Mouse (Mus musculus) large intestine, adult 2 months (tissue): ENCODE measurements at regions not wholly inside any gene's neighbourhood (a gene's known extent, or its start where the extent isn't known, plus 50 kb on each side); places are given as distances from the start of the nearest gene placed in this dataset.

ENCODE experiments used
- DNase-seq: peaks from one replicate; pipeline ENCODE4 v3.0.0-alpha.2; 2012; ENCODE audit warnings: low read depth, low spot score
- WGBS: fragments of 180-500 bp; shearing (Covaris S2); methylation state at CpG from one replicate; pipeline ENCODE4 v1.1.7; 2018; 5-methylcytosine and 5-hydroxymethylcytosine counted together

GRCm38 (mm10) chr13:30085446-30085845 lies 50.8 kb upstream of the Mboat1 start:
- WGBS: 35% methylated on average over 4 of the region's 4 CpGs
- no peak for DNase-seq

DNA sequence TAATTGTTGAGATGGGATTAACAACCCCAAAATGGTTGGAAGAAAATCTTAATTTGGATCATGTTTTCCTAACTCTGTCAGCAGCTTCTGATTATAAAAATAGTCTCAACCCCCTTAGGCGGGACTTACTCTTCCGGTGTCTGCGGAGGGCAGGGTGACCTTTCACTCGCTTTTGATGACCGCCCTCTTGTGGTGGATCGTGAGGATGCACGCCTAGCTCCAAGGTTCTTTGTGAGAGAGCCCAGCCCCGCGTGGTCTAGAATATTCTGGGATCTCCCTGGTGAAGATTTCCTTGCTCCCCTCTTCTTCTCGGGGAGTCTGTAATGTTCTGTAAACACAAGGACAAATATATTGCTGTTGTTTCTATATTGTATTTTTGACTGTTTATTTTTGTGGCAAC lies 51.3 kb upstream of the Mboat1 start:
- peak; percentile 87 for DNase-seq
- WGBS: under 1% methylated on average over 10 of the region's 10 CpGs

DNA sequence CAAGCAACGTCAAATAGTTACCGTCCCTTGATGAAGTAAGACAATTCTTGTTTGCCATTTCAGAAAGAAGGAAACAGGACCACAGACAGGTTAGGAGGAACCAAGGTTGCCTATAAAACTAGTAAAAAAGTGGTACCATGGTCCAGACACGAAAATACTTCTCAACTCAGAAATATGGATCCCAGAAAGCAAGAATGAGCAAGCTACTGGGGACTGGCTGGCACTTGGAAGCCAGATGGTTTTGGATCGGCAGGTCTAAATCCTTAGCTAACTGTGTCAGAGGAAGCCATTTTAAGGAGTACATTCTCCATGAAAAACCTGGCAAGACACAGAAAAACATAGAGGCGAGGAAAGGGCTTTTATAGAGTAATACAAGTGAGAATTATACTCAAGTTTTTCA lies 51.9 kb upstream of the Mboat1 start:
- 75% methylated on average over 5 of the region's 5 CpGs for whole genome bisulfite sequencing
- no peak for DNase-seq

DNA sequence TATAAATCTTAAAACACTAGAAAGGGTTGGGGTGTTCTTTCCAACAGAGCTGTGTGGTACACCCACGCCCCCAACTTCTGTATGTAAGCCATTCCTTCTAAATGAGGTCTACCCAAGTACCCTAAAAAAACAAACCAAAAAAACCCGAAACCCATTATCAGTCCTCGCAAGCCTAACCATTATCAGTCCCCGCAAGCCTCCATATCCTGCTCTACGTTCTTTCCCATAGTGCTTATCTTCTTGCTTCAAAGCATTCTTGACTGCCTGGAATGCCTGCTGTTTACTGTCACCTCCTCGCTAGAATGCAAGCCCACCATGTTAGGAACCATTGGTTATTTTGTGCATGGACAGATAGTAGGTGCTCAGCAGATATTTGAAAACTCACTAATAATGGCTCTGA lies 52.3 kb upstream of the Mboat1 start:
- DNase-seq: no peak
- WGBS: 91% methylated on average over 6 of the region's 6 CpGs

DNA sequence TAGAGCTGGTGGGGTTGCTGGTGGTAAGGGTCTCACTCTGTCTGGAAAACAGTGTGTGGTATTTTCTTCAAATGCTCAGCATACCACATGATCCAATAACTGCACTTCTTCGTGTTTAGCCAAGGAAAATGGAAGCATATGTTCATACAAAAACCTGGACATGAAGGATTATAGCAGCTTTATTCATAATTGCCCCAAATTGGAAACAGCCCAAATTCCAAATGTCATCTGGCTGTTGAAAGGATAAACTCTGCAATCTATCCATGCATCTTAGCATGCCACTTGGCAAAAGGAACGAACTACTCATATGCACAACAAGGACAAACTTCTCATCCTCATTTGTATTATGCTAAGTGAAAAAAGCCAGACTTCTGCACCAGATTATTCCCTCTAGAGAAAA lies 53.5 kb upstream of the Mboat1 start:
- DNase-seq: no peak

DNA sequence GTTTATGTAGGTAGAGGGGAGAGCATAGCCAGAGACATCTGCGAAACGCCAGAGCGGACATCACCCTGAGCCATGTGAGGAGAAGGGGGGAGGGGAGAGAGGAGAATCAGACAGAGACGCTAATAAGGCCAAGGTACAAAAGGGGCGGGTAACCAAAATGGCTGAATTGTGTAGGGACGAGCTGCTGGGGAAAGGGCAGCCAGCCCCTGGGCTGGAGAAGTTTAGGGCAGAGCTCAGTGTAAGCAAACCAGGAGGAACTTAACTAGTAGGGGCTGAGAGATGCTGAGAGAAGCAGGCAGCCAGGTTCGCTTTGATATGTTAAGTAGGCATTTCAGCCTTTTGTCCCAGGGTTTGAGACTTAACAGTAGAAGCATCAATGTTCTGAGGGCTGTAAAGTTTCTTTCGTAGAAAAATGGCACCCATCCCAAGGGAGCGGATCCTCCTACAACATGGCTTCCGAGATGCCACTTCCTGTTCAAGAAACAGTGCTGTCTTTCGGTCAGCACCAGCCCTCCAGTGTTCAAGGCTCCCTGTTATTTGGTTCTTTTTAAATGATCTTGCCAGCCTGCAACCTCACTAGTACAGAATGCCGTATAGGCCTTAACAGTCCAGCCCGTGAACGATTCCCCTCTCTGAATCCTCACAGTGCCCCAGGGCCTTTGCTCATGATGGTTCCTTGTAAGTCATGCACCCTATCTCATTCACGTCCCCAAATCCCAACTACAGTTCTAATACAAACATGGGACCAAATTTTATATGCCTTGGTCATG lies 55.4 kb upstream of the Mboat1 start:
- no peak for DNase-seq
- WGBS: 65% methylated on average over 15 of the region's 15 CpGs

More for the DNA sequence above, 53.5 kb upstream of the Mboat1 start:
- 67% methylated on average over 2 of the region's 2 CpGs for WGBS

DNA sequence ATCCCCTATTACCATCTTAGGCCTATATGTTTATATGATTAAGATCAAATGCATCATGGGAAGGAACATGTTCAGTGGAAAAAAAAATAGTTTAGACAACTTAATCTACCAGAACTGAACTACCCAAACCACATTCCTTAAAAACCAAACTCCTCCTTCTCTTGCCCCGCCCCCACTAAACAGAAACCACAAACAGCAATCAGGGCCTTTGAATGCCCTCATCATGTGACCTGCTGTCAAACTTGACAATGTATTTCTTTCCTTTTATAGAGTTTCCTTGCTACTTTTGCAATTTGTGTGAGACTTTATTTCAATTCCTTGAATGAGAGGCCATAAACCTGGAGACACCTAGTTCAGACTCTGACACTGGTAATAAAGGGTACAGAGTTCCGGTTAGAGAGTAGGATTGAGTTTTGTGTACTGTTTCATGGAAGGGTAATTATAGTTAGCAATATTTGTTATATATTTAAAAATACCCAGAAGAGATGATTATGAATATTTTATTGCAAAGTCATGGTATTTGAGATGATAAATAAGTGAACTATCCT lies 61.7 kb upstream of the Mboat1 start:
- WGBS: 47% methylated on average over 2 of the region's 2 CpGs
- peak; percentile 44 for DNase-seq

GRCm38 (mm10) chr13:30074069-30074468 lies 62.2 kb upstream of the Mboat1 start:
- WGBS: 61% methylated on average over 3 of the region's 3 CpGs
- no peak for DNase-seq

DNA sequence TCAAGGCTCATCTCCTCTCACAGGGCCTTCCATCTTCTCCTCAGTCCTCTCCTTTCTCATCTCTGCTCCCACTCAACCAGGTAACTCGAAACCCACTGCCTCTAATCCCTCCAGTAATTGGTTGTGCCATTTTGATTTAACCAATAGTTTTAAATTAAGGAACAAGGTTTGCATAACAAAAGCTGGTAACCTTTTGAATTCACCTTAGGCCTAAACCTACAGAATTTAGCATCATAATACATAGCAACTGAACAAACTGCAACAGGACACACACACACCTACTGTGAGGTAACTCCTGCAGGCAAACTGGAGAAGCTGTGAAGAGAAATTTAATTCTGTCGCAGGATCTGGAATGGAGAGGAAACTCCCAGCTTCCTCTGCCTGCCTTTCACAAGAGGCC lies 66.9 kb upstream of the Mboat1 start:
- DNase-seq: no peak
- 85% methylated on average over 2 of the region's 2 CpGs for WGBS

GRCm38 (mm10) chr13:30067581-30068375 lies 68.5 kb upstream of the Mboat1 start:
- 67% methylated on average over 6 of the region's 6 CpGs for WGBS
- DNase-seq: no peak

DNA sequence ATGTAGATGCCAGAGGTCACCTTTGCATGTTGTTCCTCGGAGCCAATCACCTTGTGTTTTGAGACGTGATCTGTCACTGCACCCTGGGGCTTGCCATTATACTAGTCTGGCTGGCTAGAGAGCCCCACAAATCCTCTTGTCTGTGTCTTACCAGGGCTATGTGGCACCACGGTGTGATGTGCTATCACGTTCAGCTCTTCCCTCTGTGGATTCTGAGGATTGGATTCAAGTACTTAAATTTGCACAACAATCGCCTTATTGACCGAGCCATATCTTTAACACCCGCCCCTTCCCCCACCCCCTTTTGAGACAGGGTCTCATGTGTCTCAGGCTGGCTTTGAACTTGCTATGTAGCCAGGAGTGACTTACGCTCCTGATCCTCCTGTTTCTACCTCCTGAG lies 70.8 kb upstream of the Mboat1 start:
- no peak for DNase-seq
- 82% methylated on average over 8 of the region's 8 CpGs for WGBS

- no peak for DNase-seq
- 74% methylated on average over 3 of the region's 3 CpGs for WGBS
Measured at GRCm38 (mm10) chr13:30063741-30064140, 72.5 kb upstream of the Mboat1 start.

GRCm38 (mm10) chr13:30062285-30062684 lies 74.0 kb upstream of the Mboat1 start:
- no peak for DNase-seq
- 76% methylated on average over 4 of the region's 4 CpGs for WGBS

GRCm38 (mm10) chr13:30055141-30055645 lies 69.3 kb upstream of the E2f3 start:
- no peak for DNase-seq
- WGBS: 77% methylated on average over 3 of the region's 3 CpGs

- DNase-seq: no peak
- 73% methylated on average over 16 of the region's 16 CpGs for WGBS
Measured at GRCm38 (mm10) chr13:30051891-30052550, 66.2 kb upstream of the E2f3 start.

DNA sequence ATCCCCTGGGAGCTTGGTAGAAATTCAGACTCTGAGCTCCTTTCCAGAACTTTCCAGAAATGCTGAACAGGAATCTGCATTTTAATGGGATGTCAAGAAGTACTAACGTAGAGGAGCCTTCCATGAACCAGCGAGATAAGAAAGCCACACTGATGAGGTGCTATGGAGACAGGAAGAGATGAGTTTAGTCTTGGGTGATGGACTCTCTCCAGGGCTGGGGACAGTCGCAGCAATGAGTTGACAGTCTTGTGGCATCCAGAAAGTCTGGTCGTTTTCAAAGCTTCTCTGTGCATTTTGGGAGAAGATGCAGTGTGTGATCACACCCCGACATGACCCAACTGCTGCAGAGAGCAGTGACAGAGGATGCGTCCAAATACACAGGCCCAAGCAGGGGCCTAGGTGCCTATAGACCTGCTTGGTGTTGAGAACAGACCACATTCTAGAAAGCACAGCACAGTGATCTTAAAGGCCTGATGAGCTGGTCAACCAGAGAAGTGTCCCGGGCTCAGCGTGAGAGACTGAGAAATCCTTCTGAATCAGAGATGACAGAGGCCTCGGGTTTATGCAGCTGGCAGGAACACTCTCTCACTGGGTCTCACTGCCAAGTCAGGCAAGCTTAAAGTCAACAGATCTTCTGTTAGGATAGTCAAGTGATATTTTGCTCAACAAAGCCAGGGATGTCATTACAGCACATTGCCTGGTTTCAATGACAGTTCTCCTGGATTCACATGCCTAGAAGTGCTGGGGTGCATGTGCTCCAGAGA lies 65.1 kb upstream of the E2f3 start:
- 71% methylated on average over 9 of the region's 9 CpGs for WGBS
- DNase-seq: no peak

DNA sequence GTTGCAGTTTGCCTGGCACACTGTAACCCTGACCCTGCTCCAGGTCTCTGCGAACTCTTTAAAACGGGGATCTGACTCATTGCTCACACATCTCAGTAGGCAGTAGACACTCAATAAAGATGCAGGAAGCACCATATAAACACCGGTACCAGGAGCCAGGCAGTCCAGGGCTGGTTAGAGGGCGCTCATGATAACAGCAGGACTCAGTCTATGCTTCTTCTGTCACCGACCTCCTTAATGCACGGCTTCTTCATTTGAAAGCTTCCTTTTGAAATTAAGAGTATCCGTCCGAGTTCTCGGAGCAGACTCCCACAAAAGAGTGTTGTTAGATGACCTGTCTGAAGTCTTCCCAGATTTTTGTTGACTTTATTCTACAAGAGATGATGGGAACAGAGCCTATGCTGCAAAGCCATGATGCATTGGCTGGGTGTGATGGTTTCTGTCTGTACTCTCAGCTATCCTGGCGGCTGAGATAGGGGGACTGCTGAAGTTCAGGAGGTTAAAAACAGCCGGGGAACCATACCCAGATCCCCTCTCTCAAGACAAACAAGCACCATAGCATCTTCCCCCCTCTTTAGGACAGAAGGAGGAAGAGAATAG lies 62.5 kb upstream of the E2f3 start:
- DNase-seq: no peak
- 63% methylated on average over 11 of the region's 11 CpGs for WGBS

DNA sequence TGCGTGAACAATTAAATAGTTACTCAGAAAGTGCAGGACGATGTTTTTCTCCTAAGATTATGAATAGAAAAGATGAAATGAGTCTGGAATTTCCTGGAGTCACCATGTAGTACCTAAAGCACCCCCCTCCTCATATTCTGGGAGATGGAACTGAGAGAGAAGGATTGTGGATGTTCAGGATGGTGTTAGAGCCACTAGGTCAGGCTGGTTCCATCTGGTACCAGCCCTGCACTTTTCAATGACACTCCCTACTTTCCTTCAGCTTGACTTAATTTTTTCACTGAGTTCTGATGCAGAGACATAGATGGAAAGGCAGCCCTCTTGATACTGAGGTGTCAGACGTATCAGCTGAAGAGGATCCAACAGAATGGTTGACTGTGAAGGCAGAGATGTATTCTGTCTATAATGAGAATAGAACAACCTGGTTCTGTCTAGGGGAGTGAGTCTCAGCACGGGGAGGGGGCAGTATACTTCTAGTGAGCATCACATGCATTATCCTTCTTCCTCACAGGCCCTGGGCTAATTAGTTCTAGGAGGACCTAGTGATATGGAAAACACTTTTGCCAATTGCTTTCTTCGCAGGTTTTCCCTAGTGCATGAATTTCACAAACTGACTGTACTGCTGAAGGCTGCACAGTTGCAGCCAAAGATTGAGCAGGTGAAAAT lies 60.8 kb upstream of the E2f3 start:
- 95% methylated on average over 5 of the region's 5 CpGs for WGBS
- no peak for DNase-seq

DNA sequence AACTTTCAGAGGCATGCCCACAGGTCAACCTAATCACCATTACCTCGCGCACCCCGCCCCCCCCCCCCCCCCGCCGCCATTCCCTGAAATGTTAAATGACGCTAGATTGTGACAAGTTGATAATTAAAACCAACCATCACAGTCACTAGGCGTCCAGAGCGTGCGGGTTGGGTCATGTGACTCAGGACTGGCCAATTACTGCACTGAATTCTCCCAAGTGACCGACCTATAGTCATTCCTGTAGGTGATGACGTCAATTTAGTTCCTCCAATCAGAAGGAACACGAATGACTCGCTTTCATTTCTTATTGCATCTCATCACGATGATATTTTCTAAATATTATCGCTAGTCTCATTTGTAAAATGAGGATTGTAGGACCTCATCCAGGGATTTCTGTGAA lies 60.2 kb upstream of the E2f3 start:
- DNase-seq: no peak

More for the DNA sequence above, 60.2 kb upstream of the E2f3 start:
- WGBS: 81% methylated on average over 14 of the region's 15 CpGs
